In genomic region chr4:119614724-119615123, GRCm38 (mm10) we compare ENCODE assay signal across 24 mouse cellular contexts. TPM values are rescaled to one million over a fixed set of nuclear protein-coding genes. Genes with fewer than 3 reads are reported as not detected.
"Had no signal": no experiment of that assay in that cellular context is flagged by ENCODE, and none has a peak within 500 bp of the region (broad histone marks: within the 10 kb centered on the region; RNA-seq: fewer than 3 reads in every experiment).

No protein-coding gene starts in this region.

- H3K4me2 ChIP-seq: kidney, embryonic 15.5 days; liver, embryonic 13.5 days; lung, embryonic 15.5 days; midbrain, embryonic 12.5 days; midbrain, embryonic 15.5 days had no signal

- H3K9me3 ChIP-seq: kidney, embryonic 15.5 days; liver, embryonic 13.5 days; lung, embryonic 15.5 days; megakaryocyte, embryonic 14.5 days; midbrain, embryonic 12.5 days; midbrain, embryonic 15.5 days had no signal

- ATAC-seq: midbrain, embryonic 15.5 days had no signal

- H3K27me3 ChIP-seq: kidney, embryonic 15.5 days; liver, embryonic 13.5 days; lung, embryonic 15.5 days; megakaryocyte, embryonic 14.5 days; midbrain, embryonic 12.5 days; midbrain, embryonic 15.5 days had no signal

- H3K4me1 ChIP-seq: kidney, embryonic 15.5 days; midbrain, embryonic 12.5 days had no signal

- H3K27ac ChIP-seq: kidney, embryonic 15.5 days; left cerebral cortex, adult 2 months; lung, embryonic 15.5 days; midbrain, embryonic 12.5 days had no signal

- DNase-seq: kidney, adult 8-10 months; kidney, postnatal 10 days; kidney, postnatal 36 days; layer of hippocampus, postnatal 36 days; liver, embryonic 13.5 days; lung, postnatal 10 days; lung, postnatal 36 days; thymus, adult 18-20 months; thymus, postnatal 36 days had no signal

- H3K9ac ChIP-seq: kidney, embryonic 15.5 days; liver, embryonic 13.5 days; lung, embryonic 15.5 days; midbrain, embryonic 12.5 days; midbrain, embryonic 15.5 days had no signal

- H3K4me3 ChIP-seq: kidney, embryonic 15.5 days; left cerebral cortex, adult 2 months; liver, embryonic 13.5 days; lung, embryonic 15.5 days; megakaryocyte, embryonic 14.5 days; midbrain, embryonic 12.5 days; midbrain, embryonic 15.5 days had no signal

RNA-seq across cellular contexts. Expression of gene Guca2a, which starts 22.8 kb away (rescaled TPM):
- total RNA-seq: layer of hippocampus, adult 8-10 months; layer of hippocampus, postnatal 10 days; layer of hippocampus, postnatal 36 days; left cerebral cortex, adult 2 months; left cerebral cortex, postnatal 10 days; left cerebral cortex, postnatal 36 days; liver, adult 2 months had no signal
- polyA plus RNA-seq: limb, embryonic 11.5 days; limb, embryonic 14.5 days; liver, embryonic 13.5 days; lung, embryonic 15.5 days; midbrain, embryonic 12.5 days; midbrain, embryonic 15.5 days; neural tube, embryonic 11.5 days; neural tube, embryonic 14.5 days had no signal

RNA-seq across cellular contexts. Expression of gene Guca2b, which starts 44.0 kb away (rescaled TPM):
- total RNA-seq: layer of hippocampus, adult 8-10 months; layer of hippocampus, postnatal 10 days; layer of hippocampus, postnatal 36 days; left cerebral cortex, adult 2 months; left cerebral cortex, postnatal 10 days; left cerebral cortex, postnatal 36 days; liver, adult 2 months had no signal
- polyA plus RNA-seq: limb, embryonic 11.5 days; limb, embryonic 14.5 days; liver, adult 2 months; liver, embryonic 13.5 days; lung, embryonic 15.5 days; midbrain, embryonic 12.5 days; midbrain, embryonic 15.5 days; neural tube, embryonic 11.5 days; neural tube, embryonic 14.5 days had no signal
